Mouse (Mus musculus) liver, adult 2 months (tissue): ENCODE measurements around the gene Scn5a. TPM values are rescaled to one million over a fixed set of nuclear protein-coding genes. Genes with fewer than 3 reads are reported as not detected.

Experiments
- DNase-seq: peaks from one replicate; pipeline ENCODE4 v3.0.0-alpha.2; 2011; ENCODE audit warnings: low read depth, low spot score; ENCODE audit errors: extremely low read depth
- H3K27ac ChIP-seq: fragments of 200-500 bp; replicated peaks from 2 replicates; pipeline ENCODE4 v1.5.1; 2012; ENCODE audit warnings: low read depth, mild to moderate bottlenecking, control low read depth, inconsistent platforms, low read length; ENCODE audit not compliant: insufficient read depth
- H3K27me3 ChIP-seq: fragments of 200-500 bp; 2 replicates; pipeline ENCODE4 v1.6.1; 2012; ENCODE audit warnings: mild to moderate bottlenecking, moderate library complexity, low read length, inconsistent platforms; ENCODE audit not compliant: control insufficient read depth, insufficient read depth
- H3K36me3 ChIP-seq: fragments of 200-500 bp; 2 replicates; pipeline ENCODE4 v1.6.1; 2012; ENCODE audit warnings: low read length, inconsistent platforms; ENCODE audit not compliant: control insufficient read depth, insufficient read depth
- H3K4me1 ChIP-seq: fragments of 200-500 bp; 2 replicates; pipeline ENCODE4 v1.6.1; 2011; ENCODE audit warnings: low read length; ENCODE audit not compliant: control insufficient read depth, insufficient read depth
- H3K4me3 ChIP-seq: fragments of 200-500 bp; 2 replicates; pipeline ENCODE4 v1.5.1; 2011; ENCODE audit warnings: low read depth, mild to moderate bottlenecking, control low read depth, low read length, moderate library complexity; ENCODE audit not compliant: insufficient read depth
- H3K79me2 ChIP-seq: fragments of 200-500 bp; 2 replicates; pipeline ENCODE4 v1.6.1; 2012; ENCODE audit warnings: inconsistent platforms, mild to moderate bottlenecking, low read length, moderate library complexity; ENCODE audit not compliant: control insufficient read depth, insufficient read depth
- H3K9ac ChIP-seq: fragments of 200-500 bp; 2 replicates; pipeline ENCODE4 v1.6.1; 2012; ENCODE audit warnings: low read depth, mild to moderate bottlenecking, control low read depth, inconsistent platforms, low read length
- CTCF ChIP-seq: fragments of 200-500 bp; IDR thresholded peaks from 2 replicates; pipeline ENCODE4 v1.5.1; 2011; ENCODE audit warnings: low read depth, low read length, control low read depth
- POLR2A ChIP-seq: fragments of 200-500 bp; IDR thresholded peaks from 2 replicates; pipeline ENCODE4 v1.6.1; 2011; ENCODE audit warnings: low read length, control low read depth; ENCODE audit not compliant: insufficient read depth; ENCODE audit errors: extremely low read depth
- WGBS: fragments of 180-500 bp; shearing (Covaris S2); methylation state at CpG from one replicate; pipeline ENCODE4 v1.1.7; 2018; 5-methylcytosine and 5-hydroxymethylcytosine counted together
- polyA plus RNA-seq: library from polyadenylated mRNA; depleted of rRNA; stranded (reverse); fragments of >200 nt; gene quantifications from 2 replicates; pipeline ENCODE4 v1.2.3, GENCODE M21; 2012
- total RNA-seq: library from RNA; depleted of rRNA; stranded (reverse); fragments of >200 nt; gene quantifications from 2 replicates; pipeline ENCODE4 v1.2.3, GENCODE M21; 2014

Gene Scn5a
- total and polyA plus RNA-seq, 2 experiments: not detected

- Histone ChIP-seq H3K36me3 (no peaks in the 10 kb centered on the region), H3K4me1 (no peaks in the 10 kb centered on the region), H3K9ac (no peak overlapping the region), H3K27ac (no peak overlapping the region), H3K4me3 (no peak overlapping the region), H3K79me2 (no peaks in the 10 kb centered on the region), H3K27me3 (0 out of 2 replicates have a peak, but pooled peaks cover 3% of the 10 kb centered on the region)
- no peak for DNase-seq
- 12% methylated on average over 15 of the region's 15 CpGs for WGBS
- TF ChIP-seq CTCF (no peak), POLR2A (no peak)
Observed at GRCm38 (mm10) chr9:119571411-119571888, 7.4 kb downstream of the Scn5a start.

GRCm38 (mm10) chr9:119570652-119571051, 8.2 kb downstream of the Scn5a start:
- WGBS: 29% methylated on average over 9 of the region's 9 CpGs
- H3K27ac ChIP-seq: no peak overlapping the region
- H3K36me3 ChIP-seq: no peaks in the 10 kb centered on the region
- no peaks in the 10 kb centered on the region for H3K4me1 ChIP-seq
- TF ChIP-seq POLR2A: no peak
- no peak overlapping the region for H3K4me3 ChIP-seq
- 0 out of 2 replicates have a peak, but pooled peaks cover 5% of the 10 kb centered on the region for H3K27me3 ChIP-seq
- H3K9ac ChIP-seq: no peak overlapping the region
- no peak for DNase-seq
- no peaks in the 10 kb centered on the region for H3K79me2 ChIP-seq

DNA sequence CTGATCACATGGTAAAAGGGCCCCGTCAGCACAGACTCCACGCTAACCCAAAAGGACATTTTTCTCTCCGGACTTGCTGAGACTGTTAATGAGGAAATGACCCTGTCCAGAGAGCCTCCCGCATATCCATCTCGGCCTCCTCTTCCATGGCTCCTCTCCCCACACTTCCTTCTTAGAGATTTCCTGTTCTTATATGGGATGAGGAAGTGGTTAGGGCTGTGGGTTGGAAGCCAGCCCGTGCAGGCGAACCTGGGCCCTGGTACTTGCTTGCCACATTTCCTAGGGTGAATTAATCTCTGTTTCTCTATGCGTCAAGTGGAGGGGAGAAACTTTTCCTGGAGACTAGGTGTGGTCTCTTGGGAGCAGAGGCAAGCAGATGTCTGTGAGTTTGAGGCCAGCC, 10.1 kb downstream of the Scn5a start:
- WGBS: 81% methylated on average over 8 of the region's 8 CpGs
- no peak for DNase-seq
- Histone ChIP-seq H3K79me2 (no peaks in the 10 kb centered on the region), H3K27me3 (0 out of 2 replicates have a peak, but pooled peaks cover 5% of the 10 kb centered on the region), H3K9ac (no peak overlapping the region), H3K4me1 (no peaks in the 10 kb centered on the region), H3K36me3 (no peaks in the 10 kb centered on the region), H3K27ac (no peak overlapping the region), H3K4me3 (no peak overlapping the region)
- no peak for TF ChIP-seq CTCF
- no peak for TF ChIP-seq POLR2A

- DNase-seq: no peak
- 81% methylated on average over 5 of the region's 5 CpGs for WGBS
- Histone ChIP-seq H3K4me1 (no peaks in the 10 kb centered on the region), H3K36me3 (no peaks in the 10 kb centered on the region), H3K79me2 (no peaks in the 10 kb centered on the region), H3K27me3 (0 out of 2 replicates have a peak, but pooled peaks cover 5% of the 10 kb centered on the region), H3K4me3 (no peak overlapping the region), H3K27ac (no peak overlapping the region), H3K9ac (no peak overlapping the region)
- TF ChIP-seq POLR2A (no peak), CTCF (no peak)
Observed at GRCm38 (mm10) chr9:119567800-119568199, 11.0 kb downstream of the Scn5a start.

DNA sequence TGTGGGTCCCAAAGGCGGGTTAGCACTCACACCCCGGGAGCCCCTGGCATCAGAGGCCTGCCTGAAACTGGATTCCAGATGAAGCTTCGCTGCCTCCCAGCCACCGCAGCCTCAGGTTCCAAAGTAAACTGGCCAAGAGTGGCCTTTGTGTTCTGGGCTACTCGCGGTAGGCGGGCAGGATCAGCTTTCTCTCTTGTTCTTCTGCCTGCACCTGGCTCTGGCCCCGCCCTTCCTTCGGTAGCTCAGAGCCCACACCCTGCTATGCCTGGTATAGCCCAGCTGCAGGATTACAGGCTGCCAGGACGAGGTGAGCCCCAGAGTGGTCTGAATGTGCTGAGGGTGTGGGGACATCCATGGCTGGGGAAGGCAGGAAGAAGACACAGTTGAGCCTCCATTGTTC, 12.6 kb downstream of the Scn5a start:
- Histone ChIP-seq H3K36me3 (no peaks in the 10 kb centered on the region), H3K79me2 (no peaks in the 10 kb centered on the region), H3K27ac (no peak overlapping the region), H3K4me3 (no peak overlapping the region), H3K27me3 (0 out of 2 replicates have a peak, but pooled peaks cover 5% of the 10 kb centered on the region), H3K4me1 (no peaks in the 10 kb centered on the region), H3K9ac (no peak overlapping the region)
- 22% methylated on average over 10 of the region's 10 CpGs for WGBS
- no peak for DNase-seq
- TF ChIP-seq CTCF (no peak), POLR2A (no peak)

DNA sequence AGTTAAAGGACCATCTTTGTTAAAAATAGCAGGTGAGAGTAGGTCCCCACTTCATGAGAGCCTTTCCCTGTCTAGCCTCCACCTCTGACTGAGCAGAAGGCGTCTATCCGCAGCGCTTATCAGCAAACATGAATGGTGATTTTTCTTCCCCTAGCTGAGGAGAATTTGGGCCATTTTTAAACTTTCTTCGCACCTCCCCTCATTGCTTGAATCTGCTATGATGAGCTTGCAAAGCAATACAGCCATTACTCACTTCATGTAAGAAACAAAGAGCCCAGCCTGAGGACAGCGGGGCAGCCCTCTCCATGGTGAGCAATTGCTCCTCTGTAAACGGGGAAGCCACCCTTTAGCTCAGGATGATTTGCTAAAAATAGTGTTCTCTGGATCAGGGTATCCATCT, 14.0 kb downstream of the Scn5a start:
- TF ChIP-seq CTCF: no peak
- no peak for TF ChIP-seq POLR2A
- no peak overlapping the region for H3K27ac ChIP-seq
- no peak for DNase-seq
- WGBS: 79% methylated on average over 6 of the region's 6 CpGs
- no peaks in the 10 kb centered on the region for H3K36me3 ChIP-seq
- H3K4me3 ChIP-seq: no peak overlapping the region
- H3K9ac ChIP-seq: no peak overlapping the region
- no peaks in the 10 kb centered on the region for H3K79me2 ChIP-seq
- H3K4me1 ChIP-seq: no peaks in the 10 kb centered on the region
- 0 out of 2 replicates have a peak, but pooled peaks cover 3% of the 10 kb centered on the region for H3K27me3 ChIP-seq
